Mouse (Mus musculus) cerebellum, postnatal 10 days (tissue): ENCODE measurements at regions not wholly inside any gene's neighbourhood (a gene's known extent, or its start where the extent isn't known, plus 50 kb on each side); places are given as distances from the start of the nearest gene placed in this dataset.
A peak's percentile ranks its signal among the peaks of the same experiment; 100 is the strongest.

Source experiments
- DNase-seq, 2 experiments: peaks; one replicate each; pipeline ENCODE4 v3.0.0; 2021; ENCODE audit warnings: mixed read lengths in 2 of 2

- DNase-seq, result peak; percentile 36 to 44
Measured at GRCm38 (mm10) chr4:5206394-5207099, 413.4 kb upstream of the Impad1 start.

GRCm38 (mm10) chr4:5205328-5206208 lies 412.4 kb upstream of the Impad1 start:
- peak in 1 of 2 experiments; percentile 1 for DNase-seq

GRCm38 (mm10) chr4:5194272-5194671 lies 401.1 kb upstream of the Impad1 start:
- no peak for DNase-seq

GRCm38 (mm10) chr4:5181591-5181990 lies 388.4 kb upstream of the Impad1 start:
- DNase-seq, result no peak

GRCm38 (mm10) chr4:5178991-5179693 lies 386.0 kb upstream of the Impad1 start:
- DNase-seq, result peak; percentile 56 to 57

GRCm38 (mm10) chr4:5165263-5165662 lies 372.1 kb upstream of the Impad1 start:
- no peak for DNase-seq

GRCm38 (mm10) chr4:5160931-5161330 lies 367.8 kb upstream of the Impad1 start:
- DNase-seq, result no peak

GRCm38 (mm10) chr4:5130726-5131125 lies 337.6 kb upstream of the Impad1 start:
- no peak for DNase-seq

- DNase-seq, result no peak
Measured at GRCm38 (mm10) chr4:5126059-5126458, 332.9 kb upstream of the Impad1 start.

GRCm38 (mm10) chr4:5098411-5098810 lies 305.3 kb upstream of the Impad1 start:
- no peak for DNase-seq

- no peak for DNase-seq
Measured at GRCm38 (mm10) chr4:5078723-5079122, 285.6 kb upstream of the Impad1 start.

- no peak for DNase-seq
Measured at GRCm38 (mm10) chr4:5074754-5075153, 281.6 kb upstream of the Impad1 start.

- DNase-seq, result peak; percentile 53 to 63
Measured at GRCm38 (mm10) chr4:5071243-5071642, 278.1 kb upstream of the Impad1 start.

- no peak for DNase-seq
Measured at GRCm38 (mm10) chr4:5059290-5059955, 266.3 kb upstream of the Impad1 start.

- DNase-seq, result no peak
Measured at GRCm38 (mm10) chr4:5029929-5030328, 236.8 kb upstream of the Impad1 start.

GRCm38 (mm10) chr4:4987491-4987890 lies 194.3 kb upstream of the Impad1 start:
- DNase-seq, result no peak

GRCm38 (mm10) chr4:4983474-4984194 lies 190.5 kb upstream of the Impad1 start:
- no peak for DNase-seq

- peak; percentile 1 to 3 for DNase-seq
Measured at GRCm38 (mm10) chr4:4971800-4972319, 178.7 kb upstream of the Impad1 start.

- DNase-seq, result no peak
Measured at GRCm38 (mm10) chr4:4948956-4949355, 155.8 kb upstream of the Impad1 start.

GRCm38 (mm10) chr4:4944498-4944897 lies 151.3 kb upstream of the Impad1 start:
- no peak for DNase-seq

- no peak for DNase-seq
Measured at GRCm38 (mm10) chr4:4925741-4926140, 132.6 kb upstream of the Impad1 start.

GRCm38 (mm10) chr4:4920256-4920655 lies 127.1 kb upstream of the Impad1 start:
- DNase-seq, result peak; percentile 71 to 73
